In the genomic region with DNA sequence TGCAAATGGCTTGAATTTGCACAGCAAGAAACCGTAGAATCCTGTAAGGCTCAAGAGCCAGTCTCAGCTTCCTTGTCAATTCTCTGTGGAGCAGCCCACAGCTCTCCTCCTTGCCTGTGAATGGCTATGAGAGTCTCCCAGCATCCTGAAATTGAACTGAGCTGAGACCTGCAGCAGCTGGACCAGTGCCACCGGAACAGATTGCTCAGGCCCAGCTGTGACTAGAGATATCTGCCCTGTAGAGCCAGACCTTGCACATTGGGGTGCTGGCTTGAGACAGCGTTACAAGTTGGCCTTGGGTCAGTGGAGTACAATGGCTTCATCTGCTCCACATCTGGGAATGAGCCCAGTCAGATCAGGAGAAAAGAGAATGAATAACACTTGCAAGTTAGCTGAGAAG, we compare ENCODE assay signal across 8 mouse cellular contexts.
DNase-seq lines count a peak whose midpoint lies in the region; ATAC-seq lines count a peak whose summit lies in the region.

No protein-coding gene starts in this region.

- ATAC-seq in frontal cortex, adult (ENCODE audit: low TSS enrichment), result peak; percentile 20; the same call in 1 of the 2 replicates

- DNase-seq in frontal cortex, postnatal 25 days (ENCODE audit: low spot score in 2 of 2), result no peak
- DNase-seq in ovary, postnatal 36 days (ENCODE audit: low spot score), result peak; percentile 7
- no peak for DNase-seq in ovary, postnatal 14 days (ENCODE audit: low spot score)
- peak; percentile 63 for DNase-seq in heart, postnatal 4 days
- peak; percentile 73 for DNase-seq in testis, postnatal 10 days (ENCODE audit: low spot score)
- no peak for DNase-seq in Muller cell, postnatal 12 days (ENCODE audit: inconsistent ontology term)
- no peak for DNase-seq in embryo, embryonic 10 days (ENCODE audit: low spot score)

Comparison
In these comparisons a context has a peak if more than half of its experiments do, and no peak if none do; other contexts are left out.
1. DNase-seq: peak in ovary, postnatal 36 days (single experiment), heart, postnatal 4 days (single experiment) and testis, postnatal 10 days (single experiment); none in frontal cortex, postnatal 25 days (0 of 2), ovary, postnatal 14 days (single experiment), Muller cell, postnatal 12 days (single experiment) and embryo, embryonic 10 days (single experiment).